Mouse (Mus musculus): Measurements from ENCODE around the gene Usf2. TPM values are rescaled to one million over a fixed set of nuclear protein-coding genes. Genes with fewer than 3 reads are reported as not detected.
"Not testable (repeated sequence)": the region's sequence is repeated elsewhere in the genome, so short reads cannot be mapped to it uniquely, and the experiment has no call there.

Gene Usf2
- polyA plus RNA-seq, 1 experiment = 88.6 TPM

GRCm38 (mm10) chr7:30952441-30953265, 4.0 kb downstream of the Usf2 start:
- Histone ChIP-seq H3ac (ENCODE audit: control insufficient read depth, insufficient read length) (no peak overlapping the region), H3K79me2 (ENCODE audit: control insufficient read depth, insufficient read depth) (peaks cover 8% of the 10 kb centered on the region), H3K4me2 (ENCODE audit: low read depth) (no peak overlapping the region), H3K27me3 (ENCODE audit: control insufficient read depth, insufficient read depth, insufficient read length) (no peaks in the 10 kb centered on the region), H3K4me3 (no peak overlapping the region), H3K36me3 (ENCODE audit: control insufficient read depth, insufficient read depth) (peaks cover 6% of the 10 kb centered on the region)
- TF ChIP-seq MYOG (IDR thresholded peaks at IDR 0.05; ENCODE audit: control insufficient read depth in 1 of 3, insufficient read depth in 1 of 3, insufficient read length in 2 of 3, low read depth in 2 of 3) (no peak), USF1 (IDR thresholded peaks at IDR 0.05; ENCODE audit: low read depth) (no peak), MAX (IDR thresholded peaks at IDR 0.05; ENCODE audit: low read depth) (no peak), E2F4 (IDR thresholded peaks at IDR 0.05; ENCODE audit: insufficient read depth) (no peak), TCF3 (IDR thresholded peaks at IDR 0.05; ENCODE audit: insufficient read length, low read depth) (no peak)

GRCm38 (mm10) chr7:30949902-30950301, 6.7 kb downstream of the Usf2 start:
- not testable (repeated sequence) for H3K4me3 ChIP-seq; H3K36me3 ChIP-seq (ENCODE audit: control insufficient read depth, insufficient read depth); H3K79me2 ChIP-seq (ENCODE audit: control insufficient read depth, insufficient read depth); H3K27me3 ChIP-seq (ENCODE audit: control insufficient read depth, insufficient read depth, insufficient read length); H3K4me2 ChIP-seq (ENCODE audit: low read depth); H3ac ChIP-seq (ENCODE audit: control insufficient read depth, insufficient read length)

GRCm38 (mm10) chr7:30945876-30946275, 10.7 kb downstream of the Usf2 start:
- no peak overlapping the region for H3ac ChIP-seq (ENCODE audit: control insufficient read depth, insufficient read length)
- H3K36me3 ChIP-seq (ENCODE audit: control insufficient read depth, insufficient read depth) = peaks cover 6% of the 10 kb centered on the region

GRCm38 (mm10) chr7:30945466-30945865, 11.1 kb downstream of the Usf2 start:
- not testable (repeated sequence) for H3K79me2 ChIP-seq (ENCODE audit: control insufficient read depth, insufficient read depth); H3K4me3 ChIP-seq; H3K27me3 ChIP-seq (ENCODE audit: control insufficient read depth, insufficient read depth, insufficient read length); H3ac ChIP-seq (ENCODE audit: control insufficient read depth, insufficient read length); H3K36me3 ChIP-seq (ENCODE audit: control insufficient read depth, insufficient read depth); H3K4me2 ChIP-seq (ENCODE audit: low read depth)

More at GRCm38 (mm10) chr7:30945876-30946275, 10.7 kb downstream of the Usf2 start:
- Histone ChIP-seq H3K27me3 (ENCODE audit: control insufficient read depth, insufficient read depth, insufficient read length) (no peaks in the 10 kb centered on the region), H3K4me2 (ENCODE audit: low read depth) (no peak overlapping the region), H3K79me2 (ENCODE audit: control insufficient read depth, insufficient read depth) (no peaks in the 10 kb centered on the region), H3K4me3 (no peak overlapping the region)
- TF ChIP-seq USF1 (IDR thresholded peaks at IDR 0.05; ENCODE audit: low read depth) (no peak), REST (IDR thresholded peaks at IDR 0.05; ENCODE audit: insufficient read depth, insufficient read length) (no peak), SRF (IDR thresholded peaks at IDR 0.05; ENCODE audit: control insufficient read depth, insufficient read length, low read depth) (no peak), E2F4 (IDR thresholded peaks at IDR 0.05; ENCODE audit: insufficient read depth) (no peak), MYOG (IDR thresholded peaks at IDR 0.05; ENCODE audit: control insufficient read depth in 1 of 3, insufficient read depth in 1 of 3, insufficient read length in 2 of 3, low read depth in 2 of 3) (no peak), MAX (IDR thresholded peaks at IDR 0.05; ENCODE audit: low read depth) (no peak), TCF12 (IDR thresholded peaks at IDR 0.05; ENCODE audit: insufficient read depth, poor library complexity, severe bottlenecking) (no peak), POLR2AphosphoS2 (IDR thresholded peaks at IDR 0.05; ENCODE audit: insufficient read length, low read depth) (no peak), CEBPB (IDR thresholded peaks at IDR 0.05; ENCODE audit: insufficient read depth, poor library complexity, severe bottlenecking) (no peak), POLR2A (IDR thresholded peaks at IDR 0.05; ENCODE audit: insufficient read length, low read depth) (no peak), MYOD1 (IDR thresholded peaks at IDR 0.05; ENCODE audit: control insufficient read depth in 1 of 3, insufficient read length in 2 of 3, low read depth in 2 of 3) (no peak), TCF3 (IDR thresholded peaks at IDR 0.05; ENCODE audit: insufficient read length, low read depth) (no peak)

GRCm38 (mm10) chr7:30944706-30945105, 11.9 kb downstream of the Usf2 start:
- H3K36me3 ChIP-seq (ENCODE audit: control insufficient read depth, insufficient read depth); H3K27me3 ChIP-seq (ENCODE audit: control insufficient read depth, insufficient read depth, insufficient read length); H3K4me2 ChIP-seq (ENCODE audit: low read depth): not testable (repeated sequence)

GRCm38 (mm10) chr7:30943909-30944635, 12.5 kb downstream of the Usf2 start, which contains the start of gene Hamp:
Gene Hamp (minus strand): TSS chr7:30944032.
- no peaks in the 10 kb centered on the region for H3K79me2 ChIP-seq (ENCODE audit: control insufficient read depth, insufficient read depth)
- no peaks in the 10 kb centered on the region for H3K36me3 ChIP-seq (ENCODE audit: control insufficient read depth, insufficient read depth)
- no peak within 1 kb of the TSS for H3K4me3 ChIP-seq
- TF ChIP-seq CEBPB (IDR thresholded peaks at IDR 0.05; ENCODE audit: insufficient read depth, poor library complexity, severe bottlenecking) = no peak
- TF ChIP-seq USF1 (IDR thresholded peaks at IDR 0.05; ENCODE audit: low read depth) = no peak
- no peak for TF ChIP-seq SRF (IDR thresholded peaks at IDR 0.05; ENCODE audit: control insufficient read depth, insufficient read length, low read depth)
- no peak for TF ChIP-seq E2F4 (IDR thresholded peaks at IDR 0.05; ENCODE audit: insufficient read depth)
- TF ChIP-seq POLR2AphosphoS2 (IDR thresholded peaks at IDR 0.05; ENCODE audit: insufficient read length, low read depth) = no peak
- TF ChIP-seq TCF12 (IDR thresholded peaks at IDR 0.05; ENCODE audit: insufficient read depth, poor library complexity, severe bottlenecking) = no peak
- TF ChIP-seq POLR2A (IDR thresholded peaks at IDR 0.05; ENCODE audit: insufficient read length, low read depth) = no peak
- no peak for TF ChIP-seq TCF3 (IDR thresholded peaks at IDR 0.05; ENCODE audit: insufficient read length, low read depth)
- TF ChIP-seq MYOG (IDR thresholded peaks at IDR 0.05; ENCODE audit: control insufficient read depth in 1 of 3, insufficient read depth in 1 of 3, insufficient read length in 2 of 3, low read depth in 2 of 3) = no peak
- no peak for TF ChIP-seq REST (IDR thresholded peaks at IDR 0.05; ENCODE audit: insufficient read depth, insufficient read length)
- TF ChIP-seq MYOD1 (IDR thresholded peaks at IDR 0.05; ENCODE audit: control insufficient read depth in 1 of 3, insufficient read length in 2 of 3, low read depth in 2 of 3) = no peak
- TF ChIP-seq MAX (IDR thresholded peaks at IDR 0.05; ENCODE audit: low read depth) = no peak
- no peaks in the 10 kb centered on the region for H3K27me3 ChIP-seq (ENCODE audit: control insufficient read depth, insufficient read depth, insufficient read length)
- no peak within 1 kb of the TSS for H3ac ChIP-seq (ENCODE audit: control insufficient read depth, insufficient read length)
- H3K4me2 ChIP-seq (ENCODE audit: low read depth) = no peak within 1 kb of the TSS

More at GRCm38 (mm10) chr7:30944706-30945105, 11.9 kb downstream of the Usf2 start:
- H3K4me3 ChIP-seq; H3K79me2 ChIP-seq (ENCODE audit: control insufficient read depth, insufficient read depth); H3ac ChIP-seq (ENCODE audit: control insufficient read depth, insufficient read length): not testable (repeated sequence)

- H3K4me3 ChIP-seq; H3K36me3 ChIP-seq (ENCODE audit: control insufficient read depth, insufficient read depth); H3K27me3 ChIP-seq (ENCODE audit: control insufficient read depth, insufficient read depth, insufficient read length); H3K79me2 ChIP-seq (ENCODE audit: control insufficient read depth, insufficient read depth); H3K4me2 ChIP-seq (ENCODE audit: low read depth); H3ac ChIP-seq (ENCODE audit: control insufficient read depth, insufficient read length): not testable (repeated sequence)
Observed at GRCm38 (mm10) chr7:30942365-30942764, 14.2 kb downstream of the Usf2 start.

- H3K4me2 ChIP-seq (ENCODE audit: low read depth); H3K4me3 ChIP-seq; H3K79me2 ChIP-seq (ENCODE audit: control insufficient read depth, insufficient read depth); H3K36me3 ChIP-seq (ENCODE audit: control insufficient read depth, insufficient read depth); H3ac ChIP-seq (ENCODE audit: control insufficient read depth, insufficient read length); H3K27me3 ChIP-seq (ENCODE audit: control insufficient read depth, insufficient read depth, insufficient read length): not testable (repeated sequence)
Observed at GRCm38 (mm10) chr7:30940070-30940469, 16.5 kb downstream of the Usf2 start.

Measured in myocyte (in vitro differentiated cells).